Mouse (Mus musculus): ENCODE results near the gene Ehmt2.
"Not testable (repeated sequence)": the region's sequence is repeated elsewhere in the genome, so short reads cannot be mapped to it uniquely, and the experiment has no call there.

Ehmt2 gene

DNA sequence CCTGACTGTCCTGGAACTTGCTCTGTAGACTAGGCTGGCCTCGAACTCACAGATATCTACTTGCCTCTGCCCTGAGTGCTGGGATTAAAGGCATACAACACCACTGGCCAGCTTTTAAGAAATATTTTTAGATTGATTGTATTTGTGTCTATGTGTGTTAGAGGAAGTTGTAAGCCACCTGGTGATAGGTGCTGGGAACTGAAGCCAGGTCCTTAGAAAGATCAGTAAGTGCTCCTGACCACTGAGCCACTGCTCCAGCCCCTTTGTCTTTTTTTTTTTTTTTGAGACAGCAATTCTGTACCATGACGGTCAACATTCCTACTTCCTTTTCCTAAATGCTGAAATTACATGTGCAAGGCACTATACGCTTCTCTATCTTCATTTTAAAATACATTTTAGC lies 55.0 kb downstream of the Ehmt2 start:
- DNase-seq (ENCODE audit: low read depth, low spot score) = no peak

DNA sequence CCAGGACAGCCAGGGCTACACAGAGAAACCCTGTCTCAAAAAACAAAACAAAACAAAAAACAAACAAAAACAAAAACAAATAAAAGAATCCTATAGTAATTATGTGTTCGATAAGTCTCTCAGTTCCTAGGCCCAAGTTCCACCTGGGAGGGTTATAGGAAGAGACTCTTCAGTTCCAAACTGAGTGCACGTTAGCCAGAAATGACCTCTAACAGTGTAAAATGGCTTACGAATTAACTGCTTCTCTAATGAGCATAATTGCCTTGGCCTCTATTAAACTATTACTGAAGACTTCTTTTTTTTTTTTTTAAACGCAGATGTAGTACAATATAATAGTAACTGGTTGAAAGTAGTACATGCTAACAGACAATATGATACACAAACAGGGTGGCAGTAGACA lies 55.6 kb downstream of the Ehmt2 start:
- no peak for DNase-seq (ENCODE audit: low read depth, low spot score)

DNA sequence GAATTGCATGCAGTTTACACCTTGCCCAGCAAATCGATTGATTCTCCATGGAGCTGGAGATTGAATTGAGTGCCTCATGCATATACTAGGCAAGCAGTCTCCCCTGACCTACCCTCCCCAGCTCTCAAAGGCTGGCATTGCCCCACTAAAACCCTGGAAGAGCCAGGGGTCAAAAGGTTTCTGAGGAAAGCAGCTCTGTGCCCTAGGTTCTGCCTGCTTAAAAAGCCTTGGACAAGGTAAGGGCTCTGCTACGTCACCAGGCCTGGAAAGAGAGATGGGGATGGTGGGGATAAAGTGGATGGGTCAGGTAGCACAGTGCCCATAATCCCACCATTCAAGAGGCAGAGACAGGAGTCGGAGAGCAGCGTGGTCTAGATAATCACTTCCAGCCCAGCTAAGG lies 56.6 kb downstream of the Ehmt2 start:
- DNase-seq (ENCODE audit: low read depth, low spot score) = no peak

DNA sequence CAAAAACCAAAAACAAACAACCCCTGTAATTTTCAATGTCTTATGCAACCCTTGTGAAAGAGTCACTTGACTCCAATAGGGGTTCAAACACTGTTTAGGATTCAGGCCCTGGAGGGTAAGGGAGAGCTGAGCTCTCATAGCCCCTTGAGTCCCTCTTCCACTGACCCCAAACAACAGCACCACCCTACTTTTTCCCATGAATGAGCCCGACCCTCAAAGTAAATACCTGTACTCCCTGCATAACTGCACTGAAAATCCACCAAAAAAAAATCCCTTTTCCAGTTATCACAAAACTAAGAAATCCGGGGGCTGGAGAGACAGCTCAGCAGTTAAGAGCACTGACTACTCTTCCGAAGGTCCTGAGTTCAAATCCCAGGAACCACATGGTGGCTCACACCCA lies 57.6 kb downstream of the Ehmt2 start:
- DNase-seq (ENCODE audit: low read depth, low spot score) = no peak

DNA sequence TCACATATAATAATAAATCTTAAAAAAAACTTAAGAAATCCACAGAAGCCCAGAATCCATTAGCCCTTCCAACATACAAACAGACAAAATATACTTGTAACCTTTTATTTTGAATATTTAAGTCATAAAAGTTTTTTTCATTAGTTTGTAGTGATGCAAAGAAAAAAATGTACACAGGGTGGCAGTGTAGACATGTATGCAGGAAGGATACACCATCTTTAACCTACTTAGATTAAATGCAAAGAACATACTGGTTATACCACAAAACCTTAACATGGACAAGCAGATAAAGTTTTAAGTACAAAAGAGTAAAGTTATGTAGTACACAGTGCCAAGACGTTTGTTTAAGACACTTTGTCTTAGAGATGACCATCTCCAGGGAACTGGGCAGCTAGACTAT lies 58.1 kb downstream of the Ehmt2 start:
- DNase-seq (ENCODE audit: low read depth, low spot score) = no peak

DNA sequence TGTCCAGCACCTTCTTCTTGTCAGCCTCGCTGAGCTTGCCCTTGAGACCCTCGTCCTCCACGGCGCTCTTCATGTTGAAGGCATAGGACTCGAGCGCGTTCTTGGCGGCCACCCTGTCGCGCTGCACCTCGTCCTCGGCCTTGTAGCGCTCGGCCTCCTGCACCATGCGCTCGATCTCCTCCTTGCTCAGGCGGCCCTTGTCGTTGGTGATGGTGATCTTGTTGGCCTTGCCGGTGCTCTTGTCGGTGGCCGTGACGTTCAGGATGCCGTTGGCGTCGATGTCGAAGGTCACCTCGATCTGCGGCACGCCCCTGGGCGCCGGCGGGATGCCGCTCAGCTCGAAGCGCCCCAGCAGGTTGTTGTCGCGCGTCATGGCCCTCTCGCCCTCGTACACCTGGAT lies 59.0 kb downstream of the Ehmt2 start:
- DNase-seq (ENCODE audit: low read depth, low spot score) = not testable (repeated sequence)

DNA sequence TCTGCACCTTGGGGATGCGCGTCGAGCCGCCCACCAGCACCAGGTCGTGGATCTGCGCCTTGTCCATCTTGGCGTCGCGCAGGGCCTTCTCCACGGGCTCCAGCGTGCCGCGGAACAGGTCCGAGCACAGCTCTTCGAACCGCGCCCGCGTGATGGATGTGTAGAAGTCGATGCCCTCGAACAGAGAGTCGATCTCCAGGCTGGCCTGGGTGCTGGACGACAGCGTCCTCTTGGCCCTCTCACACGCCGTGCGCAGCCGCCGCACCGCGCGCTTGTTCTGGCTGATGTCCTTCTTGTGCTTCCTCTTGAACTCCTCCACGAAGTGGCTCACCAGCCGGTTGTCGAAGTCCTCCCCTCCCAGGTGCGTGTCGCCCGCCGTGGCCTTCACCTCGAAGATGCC lies 59.7 kb downstream of the Ehmt2 start:
- not testable (repeated sequence) for DNase-seq (ENCODE audit: low read depth, low spot score)

DNA sequence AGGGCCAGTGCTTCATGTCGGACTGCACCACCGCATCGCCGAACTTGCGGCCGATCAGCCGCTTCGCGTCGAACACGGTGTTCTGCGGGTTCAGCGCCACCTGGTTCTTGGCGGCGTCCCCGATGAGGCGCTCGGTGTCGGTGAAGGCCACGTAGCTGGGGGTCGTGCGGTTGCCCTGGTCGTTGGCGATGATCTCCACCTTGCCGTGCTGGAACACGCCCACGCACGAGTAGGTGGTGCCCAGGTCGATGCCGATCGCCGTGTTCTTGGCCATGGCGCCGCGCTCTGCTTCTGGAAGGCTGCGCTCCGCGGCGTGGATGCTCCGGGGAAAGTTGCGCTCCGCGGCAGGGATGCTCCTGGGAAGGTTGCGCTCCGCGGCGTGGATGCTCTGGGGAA lies 60.5 kb downstream of the Ehmt2 start:
- not testable (repeated sequence) for DNase-seq (ENCODE audit: low read depth, low spot score)

DNA sequence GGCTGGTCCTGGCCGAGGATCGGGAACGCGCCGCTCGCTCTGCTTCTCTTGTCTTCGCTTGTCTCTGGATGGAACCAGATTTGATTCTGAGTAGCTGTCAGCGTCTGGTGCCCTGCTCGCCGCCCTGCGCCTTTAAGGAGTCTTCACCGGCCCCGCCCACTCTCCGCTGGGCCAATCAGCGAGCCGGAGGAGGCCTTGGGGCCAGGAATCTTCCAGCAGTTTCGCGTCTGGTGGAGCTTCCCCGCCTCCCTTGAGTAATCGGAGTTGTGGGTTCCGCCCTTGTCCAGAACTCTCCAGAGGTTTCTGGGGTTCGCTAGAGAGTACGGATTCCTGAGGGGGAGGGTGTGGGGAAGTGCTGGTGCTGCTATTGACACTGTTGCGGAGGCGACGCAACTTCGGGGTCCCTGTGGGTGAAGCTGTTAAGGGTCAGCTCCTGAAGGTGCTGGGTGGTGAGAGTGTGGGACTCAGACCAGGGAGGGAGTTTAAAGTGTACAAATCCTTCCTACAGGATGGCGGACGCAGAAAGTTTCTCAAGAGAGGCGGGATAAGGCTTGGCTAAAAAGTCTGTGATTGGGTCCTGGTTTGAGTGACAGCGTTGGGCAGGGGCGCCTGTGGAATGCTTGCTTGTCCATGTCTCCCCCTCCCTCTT lies 61.0 kb downstream of the Ehmt2 start, which contains the start of gene Hspa1b:
Gene Hspa1b (minus strand): TSS at position 109 of the 649 bp plus-strand sequence.
- DNase-seq (ENCODE audit: low read depth, low spot score) = peak; percentile 80

DNA sequence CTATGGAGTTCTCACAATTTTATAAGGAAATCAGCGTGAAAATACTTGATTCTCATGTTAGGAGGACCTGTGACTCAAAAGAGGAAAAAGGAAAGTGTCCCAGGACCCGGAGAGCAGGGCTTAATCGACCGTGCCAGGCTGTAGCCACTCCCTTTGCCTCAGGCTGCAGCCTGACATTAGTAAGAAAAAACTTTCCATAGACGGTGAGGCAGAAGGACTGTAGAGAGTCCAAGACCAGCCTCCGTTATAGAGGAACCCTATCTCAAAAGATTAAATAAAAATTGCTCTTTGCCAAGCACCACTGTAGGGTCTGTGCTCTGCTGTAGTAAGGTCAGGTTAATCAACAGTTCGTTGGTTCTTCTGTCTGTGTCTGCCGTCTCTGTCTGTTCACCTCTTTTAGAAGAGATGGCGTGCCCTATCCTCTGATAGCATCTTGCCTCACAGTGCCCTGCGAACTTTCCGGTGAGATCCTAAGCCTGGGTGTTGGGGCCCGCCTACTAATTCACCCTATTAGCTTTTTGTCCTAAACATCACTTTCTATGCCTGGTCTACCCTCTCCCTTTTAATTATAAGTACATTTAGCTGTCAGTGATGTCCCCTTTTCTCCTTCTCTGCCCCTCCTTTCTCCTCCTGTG lies 61.7 kb downstream of the Ehmt2 start:
- DNase-seq (ENCODE audit: low read depth, low spot score) = no peak

DNA sequence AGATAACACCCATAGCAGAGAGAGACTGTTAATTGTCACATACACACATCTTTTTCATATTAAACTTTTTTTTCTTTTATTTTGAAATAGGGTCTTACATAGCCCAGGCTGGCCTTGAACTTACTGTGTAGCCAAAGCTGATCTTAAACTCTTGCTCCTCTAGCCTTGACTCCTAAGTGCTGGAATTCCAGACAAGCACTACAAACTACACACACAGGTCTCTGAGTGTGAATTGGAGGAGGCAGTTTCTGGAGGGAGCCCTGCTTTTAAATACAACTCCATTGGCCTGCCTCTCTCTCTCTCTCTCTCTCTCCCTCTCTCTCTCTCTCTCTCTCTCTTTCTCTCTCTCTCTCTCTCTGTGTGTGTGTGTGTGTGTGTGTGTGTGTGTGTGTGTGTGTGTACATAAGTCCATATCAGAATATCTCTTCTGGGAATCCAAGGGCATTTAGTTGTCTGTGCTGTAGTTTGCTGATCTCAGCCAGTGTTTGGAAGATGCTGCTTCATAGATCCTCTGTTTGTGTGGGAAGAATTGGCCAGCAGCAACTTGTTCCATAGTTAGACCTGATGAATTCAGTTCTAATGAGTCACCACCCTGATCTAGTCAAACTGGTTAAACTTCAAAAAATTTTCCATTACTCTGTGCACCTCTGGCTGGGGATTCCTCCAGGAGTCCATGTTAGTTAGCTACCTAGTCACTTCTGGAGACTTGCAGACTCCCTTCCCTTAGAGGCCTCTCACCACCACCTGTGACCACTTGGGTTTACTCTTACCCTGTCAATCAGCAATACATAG lies 62.6 kb downstream of the Ehmt2 start:
- DNase-seq (ENCODE audit: low read depth, low spot score) = no peak

DNA sequence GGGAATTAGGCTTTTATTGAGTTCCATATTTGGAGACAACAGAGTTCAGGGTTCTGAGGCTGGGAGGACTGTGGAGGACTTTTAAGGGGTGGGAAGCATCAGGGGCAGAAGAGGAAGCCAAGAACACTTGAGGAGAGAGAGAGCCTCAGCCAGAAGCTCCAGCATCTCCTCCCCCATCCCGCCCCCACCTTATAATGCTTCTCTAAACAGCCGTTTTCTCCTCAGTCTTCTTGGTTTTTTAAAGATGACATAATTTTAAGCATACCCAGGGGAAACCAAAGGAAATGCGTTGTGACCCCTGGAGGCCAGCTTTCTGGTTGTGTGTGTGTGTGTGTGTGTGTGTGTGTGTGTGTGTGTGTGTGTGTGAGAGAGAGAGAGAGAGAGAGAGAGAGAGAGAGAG lies 63.9 kb downstream of the Ehmt2 start:
- DNase-seq (ENCODE audit: low read depth, low spot score) = no peak

DNA sequence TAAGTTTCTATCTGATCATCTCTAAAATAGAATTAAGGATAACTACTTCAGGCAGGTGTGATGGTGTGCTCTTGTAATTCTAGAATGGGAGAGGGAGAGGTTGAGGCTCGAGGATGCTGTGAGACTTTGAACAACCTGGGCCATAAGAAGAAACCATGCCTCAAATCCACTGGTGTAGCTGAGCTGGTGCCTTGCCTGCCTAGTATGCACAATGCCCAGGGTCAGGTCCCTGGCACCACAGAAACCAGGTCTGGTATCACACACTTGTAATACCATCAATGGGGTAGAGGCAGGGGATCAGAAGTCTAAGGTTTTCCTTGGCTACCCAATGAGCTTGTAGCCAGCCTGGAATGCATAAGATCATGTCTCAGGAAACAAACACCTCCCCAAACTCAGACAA lies 64.6 kb downstream of the Ehmt2 start:
- DNase-seq (ENCODE audit: low read depth, low spot score) = no peak

All from mesoderm, embryonic 11.5 days (tissue).